Mouse (Mus musculus) mouse embryonic stem cell (cell line): ENCODE results near the gene Gata3.

Experiments used
- in situ Hi-C, 2 experiments: fragments of 300-500 bp; cut with MboI; formaldehyde crosslinking; loops; 1 replicate in 1 of 2; 3 replicates in 1 of 2; pipeline ENCODE4 v1.14.3; 2019 to 2020; ENCODE audit warnings: low sequenced_read_pairs in 2 of 2, low pct_unique_long_range_greater_than_20kb in 1 of 2, mixed read lengths in 1 of 2; ENCODE audit not compliant: unreplicated experiment in 1 of 2

Gata3 gene

DNA sequence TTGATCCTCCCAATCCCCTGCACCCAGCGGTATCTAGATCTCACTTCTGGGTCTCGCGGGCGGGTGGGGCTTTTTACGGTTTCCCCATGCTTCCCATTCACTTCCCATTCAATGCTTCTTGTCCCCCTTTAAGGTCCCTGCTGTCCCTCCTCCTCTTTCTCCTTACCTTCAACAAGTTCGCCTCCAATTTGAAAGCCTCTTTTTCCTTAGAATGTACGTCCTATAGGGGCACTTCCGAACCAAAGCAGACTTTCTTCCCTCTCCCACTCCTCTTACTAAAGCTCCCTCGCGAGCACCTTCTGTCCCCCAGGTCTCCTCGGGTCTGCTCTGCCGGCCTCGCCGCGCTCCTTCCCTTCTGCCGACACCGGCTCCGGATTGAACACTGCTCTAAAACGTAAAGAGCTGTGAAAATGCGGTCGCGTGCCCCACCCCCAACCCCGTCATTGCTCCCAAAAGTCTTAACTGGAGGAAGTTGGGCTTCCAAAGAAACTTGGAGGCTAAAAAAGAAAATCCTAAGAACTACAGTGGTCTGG lies at the start of gene Gata3:
TSS of gene Gata3 (minus strand) at position 384 of the 533 bp plus-strand sequence.
- in situ Hi-C loops, result loop anchor here in 1 of 2 experiments (25.0 kb wide), 1 partner anchor 473 kb away; the partner anchor contains the start of gene Sfmbt2

DNA sequence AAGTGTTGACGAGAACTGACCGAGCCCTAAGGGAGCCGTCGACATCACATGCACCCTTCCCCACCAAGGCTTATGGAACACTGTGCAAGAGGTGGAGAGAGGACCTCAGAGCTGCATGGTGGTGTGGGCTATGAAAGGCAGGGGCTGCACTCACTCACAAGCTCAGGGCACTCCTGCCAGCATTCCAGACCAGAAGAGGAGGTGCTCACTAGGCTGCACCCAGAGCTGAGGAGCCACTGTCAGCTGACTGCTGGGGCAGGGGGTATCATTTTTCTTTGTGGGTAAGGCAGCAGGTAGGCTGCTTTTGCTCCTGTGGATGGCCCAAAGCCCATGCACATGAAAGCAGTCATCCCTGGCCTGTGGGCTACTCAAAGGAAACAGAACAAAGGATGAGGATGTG lies 49.4 kb upstream of the Gata3 start:
- in situ Hi-C loops, result no loop called here

DNA sequence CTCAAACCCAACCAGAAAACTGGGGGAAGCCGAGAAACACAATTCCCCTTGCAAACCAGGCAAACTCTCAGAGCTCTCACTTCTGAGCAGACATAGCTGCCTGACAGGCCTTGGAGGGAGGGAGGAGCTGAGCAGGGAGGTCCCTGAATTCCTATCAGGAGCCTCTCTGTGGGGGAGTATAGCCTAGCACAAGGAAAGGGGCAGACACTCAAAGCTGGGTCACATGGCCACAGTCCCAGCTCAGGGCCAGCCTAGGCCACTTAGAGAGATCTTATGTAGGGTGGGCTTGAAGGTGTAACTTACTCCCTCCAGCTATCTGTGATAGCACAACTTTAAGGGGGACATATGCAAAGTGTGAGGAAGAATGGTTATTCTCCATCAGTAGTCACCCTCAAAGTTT lies 46.1 kb upstream of the Gata3 start:
- in situ Hi-C loops, result no loop called here

DNA sequence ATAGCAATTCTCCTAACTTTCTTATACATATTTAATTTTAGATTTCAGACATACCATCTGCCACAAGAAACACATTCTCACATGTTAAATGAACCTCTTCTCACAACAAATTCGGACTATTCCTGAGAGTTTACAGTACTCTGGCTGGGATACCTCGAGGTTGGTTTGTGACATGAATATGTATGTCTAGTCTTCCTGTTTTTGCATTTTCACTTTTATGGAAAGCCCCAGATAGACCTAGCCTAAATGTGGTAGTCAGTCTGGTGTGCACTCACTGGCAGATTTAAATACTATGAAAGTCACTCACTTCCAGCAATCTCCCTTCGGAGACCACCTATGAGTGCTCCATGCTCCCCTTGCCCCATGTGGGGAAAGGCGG lies 37.1 kb upstream of the Gata3 start:
- in situ Hi-C loops, result no loop called here

DNA sequence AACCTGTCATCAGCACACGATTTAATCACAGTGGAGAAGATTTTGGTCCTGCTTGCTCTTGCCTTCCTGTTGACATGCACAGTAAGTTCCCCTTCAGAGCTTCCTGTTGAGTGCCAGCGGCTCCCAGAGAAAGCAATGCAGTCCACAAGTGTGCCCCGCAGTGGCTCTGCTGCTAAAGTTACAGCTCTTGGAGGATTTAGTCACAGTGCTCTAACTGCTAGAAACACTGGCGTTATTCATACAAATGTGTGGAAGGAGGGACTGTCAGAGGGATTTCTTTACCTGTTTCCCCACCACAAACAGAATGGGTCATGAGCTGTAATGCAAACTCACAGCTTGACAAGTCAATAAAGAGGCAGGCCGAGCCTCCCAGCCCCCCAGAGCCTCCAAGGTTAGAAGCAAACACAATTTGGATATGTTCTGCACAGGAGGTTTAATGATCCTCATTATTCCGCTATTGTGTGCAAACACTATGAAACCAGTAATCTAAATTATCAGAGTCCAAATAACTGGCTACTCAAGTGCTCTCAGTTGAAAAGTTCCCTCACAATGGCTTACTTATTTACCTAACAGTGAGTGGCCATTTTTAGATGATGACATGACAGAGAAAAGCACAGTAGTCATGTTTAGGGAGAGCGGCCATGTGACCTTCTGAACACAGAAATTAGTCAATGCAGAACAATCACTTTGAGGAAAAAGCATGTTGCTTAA lies 36.5 kb upstream of the Gata3 start:
- in situ Hi-C loops, result no loop called here

GRCm38 (mm10) chr2:9918691-9919471 lies 29.0 kb upstream of the Gata3 start:
- in situ Hi-C loops, result no loop called here

DNA sequence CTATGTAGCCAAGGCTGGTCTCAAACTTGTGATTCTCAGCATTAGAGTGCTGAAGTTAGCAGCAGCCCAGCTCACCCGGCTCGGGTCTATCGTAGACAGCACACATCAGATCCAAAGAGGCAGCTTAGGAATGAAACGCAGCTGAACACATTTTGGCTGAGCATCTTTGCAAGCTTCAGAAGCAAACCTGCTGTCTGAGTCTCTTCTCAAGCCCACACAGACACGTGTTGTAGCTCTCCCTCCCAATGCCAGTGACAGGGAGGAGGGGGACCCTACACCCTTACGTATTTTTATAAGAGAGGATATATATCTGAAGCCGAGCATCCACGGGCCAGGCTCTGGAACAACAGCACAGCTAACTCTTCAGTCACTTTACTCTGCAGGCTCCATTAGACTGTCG lies 27.8 kb upstream of the Gata3 start:
- in situ Hi-C loops, result no loop called here

- in situ Hi-C loops, result no loop called here
Observed at GRCm38 (mm10) chr2:9905995-9906394, 16.2 kb upstream of the Gata3 start.

- in situ Hi-C loops, result no loop called here
Observed at GRCm38 (mm10) chr2:9903854-9904560, 14.2 kb upstream of the Gata3 start.

DNA sequence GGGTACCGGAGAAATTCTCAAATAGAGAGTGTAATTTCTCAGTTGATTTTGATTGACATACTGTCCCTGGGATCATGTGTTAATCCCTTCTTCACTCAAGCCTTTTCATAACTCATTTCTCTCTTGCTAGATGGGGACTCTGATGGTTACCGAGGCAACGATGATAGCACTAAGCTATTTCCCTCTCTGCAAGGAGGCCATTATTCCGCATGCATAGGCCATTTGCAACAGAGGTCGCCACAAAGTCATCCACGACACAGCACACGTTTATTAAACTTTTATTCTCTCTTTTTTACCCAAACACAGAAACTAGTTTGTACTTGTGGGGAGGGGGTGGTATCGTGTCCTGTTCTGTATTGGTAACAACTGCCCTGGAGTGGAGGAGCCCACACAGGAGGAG lies 8.0 kb upstream of the Gata3 start:
- in situ Hi-C loops, result loop anchor here in 1 of 2 experiments (25.0 kb wide), 1 partner anchor 464 kb away; the partner anchor contains the start of gene Sfmbt2

GRCm38 (mm10) chr2:9896097-9896770 lies 6.4 kb upstream of the Gata3 start:
- in situ Hi-C loops, result loop anchor here in 1 of 2 experiments (25.0 kb wide), 1 partner anchor 466 kb away; the partner anchor contains the start of gene Sfmbt2

DNA sequence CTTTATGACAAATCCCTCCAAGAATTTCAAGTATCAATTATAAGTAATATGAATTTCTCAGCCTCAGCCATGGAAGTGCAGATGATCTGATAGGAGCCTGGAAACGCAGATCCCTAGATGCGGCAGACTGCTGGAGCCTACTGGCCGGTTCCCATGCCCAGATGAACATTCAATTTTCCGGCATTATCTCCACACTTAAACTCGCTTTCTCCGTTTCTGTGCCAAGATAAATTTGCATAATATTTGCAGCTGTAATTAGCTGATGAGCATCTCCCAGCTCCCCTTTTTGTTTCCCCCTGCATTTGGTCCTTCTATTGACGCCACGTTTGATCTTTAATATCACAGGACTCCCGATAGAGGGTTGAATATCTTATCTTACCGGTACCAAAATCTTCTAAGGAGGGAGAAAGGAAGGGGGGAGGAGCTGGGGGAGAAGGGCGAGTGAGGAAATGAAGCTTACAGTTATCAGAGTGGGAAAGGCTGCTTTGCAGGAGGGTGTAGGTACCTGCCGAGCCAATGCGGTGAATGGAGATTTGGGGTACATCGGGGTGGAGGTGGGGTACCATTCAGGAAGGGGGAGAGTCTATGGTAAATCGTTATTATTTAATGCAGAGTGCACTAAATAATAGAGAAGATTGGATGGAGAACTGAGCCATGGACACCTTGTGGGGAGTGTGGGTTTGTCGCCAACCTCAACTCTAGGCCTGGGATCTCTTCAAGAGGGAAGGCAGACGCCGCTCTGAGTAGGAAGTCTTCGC lies 5.2 kb upstream of the Gata3 start:
- in situ Hi-C loops, result loop anchor here in 1 of 2 experiments (25.0 kb wide), 1 partner anchor 467 kb away; the partner anchor contains the start of gene Sfmbt2

DNA sequence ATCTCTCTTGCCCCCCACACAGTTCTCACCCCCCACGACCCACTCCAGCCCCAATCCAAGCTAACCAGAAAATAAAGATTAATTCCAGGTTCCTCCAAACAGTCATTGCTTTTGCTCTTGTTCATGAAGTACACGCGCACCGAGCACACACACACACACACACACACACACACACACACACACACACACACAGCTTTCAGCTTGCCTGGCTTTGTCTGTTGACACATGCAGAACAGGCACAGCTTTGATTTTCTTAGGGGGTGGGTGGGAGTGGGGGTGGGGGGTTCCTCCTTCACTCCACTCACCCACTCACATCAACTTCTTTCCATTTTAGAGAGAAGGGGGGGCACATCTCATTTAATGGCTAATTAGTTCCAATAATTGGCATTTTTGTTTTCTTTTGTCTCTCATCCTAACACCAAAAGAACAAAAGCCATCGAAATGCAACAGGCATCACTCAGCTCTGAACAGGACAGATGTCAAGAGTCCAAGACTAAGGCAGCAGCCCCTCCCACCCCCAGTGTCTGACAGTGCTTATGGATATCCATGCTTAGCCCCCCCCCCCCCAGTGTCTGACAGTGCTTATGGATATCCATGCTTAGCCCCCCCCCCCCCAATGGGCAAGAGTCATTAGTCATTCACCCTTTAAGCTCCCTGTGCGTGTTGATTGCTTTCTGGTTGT lies 3.6 kb upstream of the Gata3 start:
- in situ Hi-C loops, result loop anchor here in 1 of 2 experiments (25.0 kb wide), 1 partner anchor 469 kb away; the partner anchor contains the start of gene Sfmbt2

- in situ Hi-C loops, result loop anchor here in 1 of 2 experiments (25.0 kb wide), 1 partner anchor 470 kb away; the partner anchor contains the start of gene Sfmbt2
Observed at GRCm38 (mm10) chr2:9892541-9892940, 2.7 kb upstream of the Gata3 start.

DNA sequence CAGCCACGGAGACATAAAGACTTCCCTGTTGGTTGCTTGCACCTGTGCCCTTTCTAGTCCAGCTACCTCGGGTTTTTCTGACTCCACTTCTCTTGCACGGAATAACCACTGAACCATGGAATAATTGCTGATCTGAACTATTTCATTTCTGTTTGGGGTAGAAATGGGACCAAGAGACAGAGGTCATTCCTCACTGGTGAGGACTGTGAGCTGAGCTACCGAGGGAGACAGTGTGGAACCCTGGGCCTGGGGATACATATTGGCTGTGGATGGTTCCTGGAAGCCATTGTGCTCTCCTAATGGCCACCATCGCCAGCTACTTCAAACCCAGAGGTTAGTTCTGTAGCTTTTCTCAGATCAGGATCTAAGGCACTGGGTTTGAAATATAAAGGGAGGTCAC lies 1.1 kb upstream of the Gata3 start:
- in situ Hi-C loops, result loop anchor here in 1 of 2 experiments (25.0 kb wide), 1 partner anchor 471 kb away; the partner anchor contains the start of gene Sfmbt2

GRCm38 (mm10) chr2:9890251-9890650 lies 417 bp upstream of the Gata3 start:
- in situ Hi-C loops, result loop anchor here in 1 of 2 experiments (25.0 kb wide), 1 partner anchor 472 kb away; the partner anchor contains the start of gene Sfmbt2
